Mouse (Mus musculus) spleen, postnatal 10 days (tissue): Measurements from ENCODE around the gene Snai1.
A peak's percentile ranks its signal among the peaks of the same experiment; 100 is the strongest.

ENCODE experiments used
- DNase-seq, 2 experiments: peaks; one replicate each; pipeline ENCODE4 v3.0.0; 2021 to 2022; ENCODE audit warnings: low spot score in 2 of 2

The Snai1 gene

DNA sequence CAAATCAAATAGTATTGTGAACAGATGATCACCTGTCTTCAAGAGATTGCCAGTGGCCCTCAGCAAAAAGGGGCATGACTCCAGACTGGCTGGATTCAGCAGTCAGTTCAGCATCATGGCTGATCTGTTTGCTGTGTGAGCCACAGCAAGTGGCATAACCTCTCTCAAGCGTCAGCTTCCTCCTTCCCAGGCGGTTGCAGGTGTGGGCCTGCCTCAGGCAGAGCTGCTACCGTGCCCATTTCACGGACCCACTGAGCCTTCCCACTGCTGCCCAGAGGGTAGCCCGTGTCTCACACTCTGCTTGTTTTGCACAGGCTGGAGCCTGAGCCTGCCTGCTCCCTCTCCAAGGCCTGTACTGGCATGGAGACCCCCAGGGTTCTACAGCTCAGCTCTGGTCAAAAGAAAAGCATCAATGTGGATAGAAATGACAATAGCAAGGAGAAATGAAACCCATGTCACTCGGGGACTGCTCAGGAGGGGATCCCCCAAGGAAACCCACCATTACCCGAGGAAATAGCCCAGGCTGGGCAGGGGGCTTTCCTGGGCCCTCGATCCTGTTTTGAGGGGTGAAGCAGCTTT, 13.4 kb downstream of the Snai1 start:
- DNase-seq: no peak

DNA sequence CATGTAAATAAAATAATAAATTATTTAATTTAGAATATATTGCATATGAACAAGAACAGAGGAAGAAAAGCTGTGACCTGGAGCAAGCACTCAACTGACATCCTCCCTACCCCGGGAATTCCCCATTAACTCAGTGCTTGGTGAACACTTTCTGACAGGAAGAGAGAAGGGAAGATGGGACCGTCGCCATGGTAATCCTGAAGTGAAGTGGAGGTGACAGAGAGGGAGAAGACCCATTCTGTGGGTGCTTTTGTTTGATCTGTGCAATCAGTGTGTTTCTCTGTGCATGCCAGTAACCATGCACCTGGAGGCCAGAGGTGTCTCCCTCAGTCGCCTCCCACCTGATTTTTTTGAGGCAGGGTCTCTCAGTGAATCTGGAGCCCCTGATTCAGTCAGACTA, 14.3 kb downstream of the Snai1 start:
- DNase-seq: no peak

DNA sequence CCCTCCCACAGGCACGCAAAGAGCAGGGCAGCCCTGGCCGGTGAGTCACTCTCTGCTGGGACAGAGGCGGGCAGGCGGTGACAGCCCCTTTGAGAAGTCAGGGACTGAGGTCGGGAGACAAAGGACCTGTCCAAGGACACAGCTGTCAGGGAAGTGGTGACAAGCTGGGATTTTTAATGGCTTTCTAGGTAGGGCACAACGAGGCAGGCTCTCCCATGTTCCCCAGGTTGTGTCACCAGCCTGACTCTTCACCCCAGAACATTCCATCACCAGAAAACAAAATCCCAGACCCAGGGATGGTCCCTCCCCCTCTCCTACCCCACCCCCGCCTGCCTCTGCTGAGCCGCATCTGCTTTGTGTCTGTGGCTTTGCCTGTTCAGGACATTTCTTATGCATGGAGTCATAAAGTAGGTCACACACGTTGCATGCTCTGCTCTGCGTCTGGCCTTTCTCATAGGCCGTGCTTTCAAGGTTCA, 15.0 kb downstream of the Snai1 start:
- no peak for DNase-seq

DNA sequence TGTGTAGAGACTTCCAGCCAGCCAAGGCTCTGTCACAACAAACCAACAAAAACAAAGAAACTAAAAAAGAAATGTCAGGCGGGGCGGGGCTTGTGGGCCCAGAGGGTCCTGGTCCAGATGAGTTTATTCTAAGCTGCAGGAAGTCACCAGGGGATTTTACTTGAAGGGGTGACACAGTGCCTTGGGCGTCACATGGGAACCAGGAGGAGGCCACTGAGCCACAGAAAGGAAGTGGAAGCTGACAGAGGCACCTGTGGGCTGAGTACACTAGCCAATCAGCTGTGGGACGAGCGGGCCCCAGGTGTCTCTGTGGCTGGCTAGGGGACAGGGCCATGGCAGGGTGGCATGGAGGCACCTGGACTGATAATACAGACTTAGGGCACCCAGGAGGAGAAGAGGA, 17.8 kb downstream of the Snai1 start:
- no peak for DNase-seq

DNA sequence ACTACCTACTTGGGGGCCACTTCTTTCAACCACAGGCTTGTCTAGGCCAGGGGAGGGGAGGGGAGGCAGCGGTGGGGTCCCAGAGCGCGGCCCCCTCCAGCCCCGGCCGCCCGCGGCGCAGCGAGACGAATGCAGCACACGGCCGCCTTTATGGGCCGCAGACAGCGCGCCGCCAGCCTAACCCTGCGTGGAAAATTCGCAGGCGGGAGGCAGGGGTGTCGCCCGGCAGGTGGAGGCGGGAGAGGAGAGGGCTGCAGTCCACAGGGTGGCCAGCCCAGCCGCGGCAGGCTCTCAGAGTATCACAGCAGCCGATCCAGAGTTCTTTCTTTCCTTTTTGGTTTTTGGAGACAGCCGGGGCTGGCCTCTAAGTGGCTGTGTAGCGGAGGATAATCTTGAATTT, 21.4 kb downstream of the Snai1 start:
- no peak for DNase-seq

DNA sequence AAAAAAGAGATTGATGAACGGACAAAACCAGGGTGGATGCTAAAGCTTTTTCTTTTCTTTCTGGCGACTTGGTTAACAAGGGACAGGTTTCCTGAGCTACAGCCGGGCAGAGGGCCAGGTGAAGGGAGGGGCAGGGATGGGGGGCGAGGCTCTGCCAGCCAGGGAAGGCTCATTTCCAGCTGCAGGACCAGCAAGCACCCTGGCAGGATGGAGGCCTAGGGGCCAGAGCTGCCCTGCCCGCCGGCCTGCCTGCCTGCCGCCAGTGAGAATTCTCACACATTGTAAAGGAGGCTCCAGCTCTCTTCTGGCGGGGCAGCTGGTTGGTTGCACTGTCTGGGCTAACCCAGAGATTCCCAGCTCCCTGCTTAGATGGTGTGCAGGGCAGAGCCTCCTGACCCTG, 24.1 kb downstream of the Snai1 start:
- DNase-seq: no peak

DNA sequence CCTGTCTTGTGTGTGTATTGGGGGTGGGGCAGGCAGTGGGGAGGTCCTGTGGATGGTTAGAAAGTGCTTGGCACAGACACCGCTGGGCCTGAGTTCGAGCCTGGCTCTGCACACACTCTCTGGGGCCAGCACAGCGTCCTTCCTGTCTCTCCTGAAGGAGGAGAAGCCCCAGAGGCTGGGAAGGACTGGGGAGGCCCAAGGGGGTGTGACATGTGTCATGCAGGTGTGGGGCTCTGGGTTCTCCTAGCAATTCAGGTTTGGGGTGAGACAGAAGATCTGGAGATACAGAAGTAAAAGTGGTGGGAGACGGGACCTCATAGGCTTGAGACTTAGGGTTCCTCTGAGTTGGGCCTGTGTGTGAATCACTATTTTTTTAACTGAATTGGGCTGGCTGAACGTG, 25.0 kb downstream of the Snai1 start:
- no peak for DNase-seq

DNA sequence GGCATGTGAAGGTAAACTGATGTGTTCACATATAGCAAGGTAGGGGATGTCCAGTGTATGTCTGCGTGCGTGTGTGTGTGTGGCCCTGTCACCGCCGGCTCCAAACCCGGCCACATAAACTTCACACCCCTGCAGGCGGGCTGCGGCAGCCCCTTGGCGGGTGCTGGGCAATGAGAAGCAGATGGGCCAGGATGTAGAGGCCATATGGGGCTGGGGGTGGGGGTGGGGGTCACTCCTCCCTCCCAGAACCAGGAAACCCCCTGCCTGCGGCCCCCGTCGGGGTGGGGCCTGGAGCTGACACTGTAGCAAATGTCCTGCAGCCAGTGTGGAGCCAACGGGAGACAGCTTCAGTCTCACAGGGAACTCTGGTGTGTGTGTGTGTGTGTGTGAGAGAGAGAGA, 25.7 kb downstream of the Snai1 start:
- DNase-seq: no peak

DNA sequence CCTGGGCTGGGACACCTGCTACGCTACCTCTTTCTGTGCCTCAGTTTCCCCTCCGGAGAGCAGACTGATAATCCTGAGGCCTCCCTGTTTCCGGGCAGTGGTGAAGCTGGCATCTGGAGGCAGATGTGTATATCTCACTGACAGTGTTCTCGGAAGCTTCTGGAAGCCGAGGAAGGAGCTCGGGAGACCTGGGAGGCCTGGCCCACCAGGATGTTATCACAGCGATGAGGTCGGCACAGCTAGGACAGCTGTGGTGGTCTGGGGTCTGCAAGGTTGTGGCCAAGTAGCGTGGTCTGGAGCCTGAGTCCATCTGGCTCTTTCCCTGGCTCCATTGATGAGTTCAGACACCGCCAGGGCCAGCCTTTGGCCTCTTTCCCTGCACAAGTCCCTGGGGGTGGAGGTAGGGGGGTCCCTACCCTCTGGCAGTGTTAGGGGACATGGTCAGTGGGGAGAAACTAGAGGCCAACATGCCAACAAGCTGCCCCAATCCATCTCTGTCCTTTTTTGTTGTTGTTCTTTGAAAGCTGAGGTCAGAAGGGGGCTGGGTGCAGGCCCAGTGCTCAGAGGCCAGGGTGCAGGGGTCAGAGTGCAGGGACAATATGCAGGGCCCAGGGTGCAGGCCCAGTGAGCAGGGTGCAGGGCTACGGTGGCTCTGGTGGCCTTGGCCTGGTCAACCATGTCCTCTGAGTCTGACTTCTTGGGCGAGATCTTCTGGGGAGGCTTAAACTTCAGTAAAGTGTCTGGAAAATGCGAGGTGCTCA, 26.7 kb downstream of the Snai1 start:
- no peak for DNase-seq

DNA sequence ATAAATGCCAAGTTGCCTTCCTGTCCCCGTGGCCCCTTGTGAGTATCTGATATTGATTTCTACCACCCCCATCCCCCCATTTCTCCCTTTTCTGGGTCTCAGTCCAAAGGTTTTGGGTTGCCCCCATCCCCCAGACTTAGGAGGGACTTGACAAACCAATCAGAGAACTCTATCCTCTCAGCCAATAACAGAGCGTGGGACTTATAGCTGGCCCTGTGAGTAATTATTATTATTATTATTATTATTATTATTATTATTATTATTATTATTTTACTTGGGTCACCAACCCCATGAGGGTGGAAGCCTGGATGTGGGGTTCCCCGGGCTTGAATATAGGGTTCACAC, 27.3 kb downstream of the Snai1 start:
- DNase-seq: no peak

DNA sequence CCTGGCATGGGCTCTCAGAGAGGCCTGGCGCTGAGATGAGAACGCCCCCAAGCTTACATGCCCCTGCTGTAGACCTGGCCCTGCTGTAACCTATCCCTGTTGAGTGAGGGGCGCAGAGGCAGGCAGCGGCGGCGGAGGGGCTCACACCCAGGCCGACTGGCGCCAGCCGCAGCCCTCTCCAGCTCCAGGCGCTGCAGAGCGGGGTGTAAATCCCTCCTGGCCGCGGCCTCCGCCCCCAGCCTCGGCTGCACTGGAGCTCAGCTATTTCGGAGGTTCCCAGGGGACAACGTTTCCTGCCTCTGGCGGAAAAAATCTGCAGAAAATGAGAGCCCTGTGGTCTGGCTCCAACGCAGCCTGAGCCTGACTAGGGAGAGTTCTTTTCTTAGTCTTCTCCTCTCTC, 27.7 kb downstream of the Snai1 start:
- DNase-seq: no peak

DNA sequence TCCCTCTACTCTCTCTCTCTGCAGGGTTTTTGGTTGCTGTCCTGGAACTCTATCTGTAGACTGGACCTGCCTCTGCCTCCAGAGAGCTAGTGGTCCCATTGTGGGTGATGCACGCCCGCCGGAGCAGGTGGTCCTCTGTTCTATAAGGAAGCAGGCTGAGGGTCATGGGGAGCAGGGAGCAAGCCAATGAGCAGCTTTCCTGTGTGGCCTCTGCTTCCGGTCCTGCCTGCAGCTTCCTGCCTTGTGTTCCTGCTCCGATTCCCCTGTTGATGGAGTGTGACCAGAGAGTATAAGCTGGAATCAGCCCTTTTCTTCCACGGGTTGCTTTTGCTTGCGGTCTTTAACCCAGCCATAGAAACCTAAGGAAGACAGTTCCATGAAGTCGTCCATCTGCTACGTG, 30.1 kb downstream of the Snai1 start:
- no peak for DNase-seq

DNA sequence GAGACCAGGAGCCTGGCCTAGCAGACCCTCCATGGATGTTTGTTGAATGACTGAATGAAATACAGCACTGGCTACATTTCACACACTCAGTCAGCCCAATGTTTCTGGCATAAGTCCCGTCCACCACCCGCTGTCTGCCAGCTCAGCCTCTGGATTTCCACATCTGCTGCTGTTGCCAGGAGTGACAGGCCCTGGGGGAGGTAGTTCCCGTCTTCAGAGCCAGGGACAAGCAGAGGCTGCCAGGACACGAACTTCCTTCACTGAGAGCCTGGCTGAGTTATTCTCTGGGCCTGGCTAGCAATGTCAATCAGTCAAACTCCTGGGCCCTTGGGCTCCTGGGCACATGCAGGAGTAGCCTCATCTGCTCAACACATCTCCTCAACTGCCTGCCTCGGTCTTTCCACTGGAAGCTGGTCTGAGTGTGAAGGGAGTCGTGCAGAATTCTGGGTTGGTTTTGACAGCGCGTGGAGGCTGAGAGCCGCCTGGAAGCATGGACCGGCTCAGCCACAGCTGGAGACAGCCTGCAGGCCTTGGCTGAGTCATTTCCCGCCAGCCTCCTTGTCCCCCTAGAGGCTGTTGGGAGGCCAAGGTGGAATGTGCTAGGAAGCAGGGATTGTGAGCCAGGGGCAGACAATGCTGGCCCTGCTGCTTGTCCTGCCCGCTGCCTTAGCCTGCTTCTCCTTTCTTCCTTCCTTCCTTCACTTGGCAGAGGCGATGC, 32.1 kb downstream of the Snai1 start:
- DNase-seq: no peak

DNA sequence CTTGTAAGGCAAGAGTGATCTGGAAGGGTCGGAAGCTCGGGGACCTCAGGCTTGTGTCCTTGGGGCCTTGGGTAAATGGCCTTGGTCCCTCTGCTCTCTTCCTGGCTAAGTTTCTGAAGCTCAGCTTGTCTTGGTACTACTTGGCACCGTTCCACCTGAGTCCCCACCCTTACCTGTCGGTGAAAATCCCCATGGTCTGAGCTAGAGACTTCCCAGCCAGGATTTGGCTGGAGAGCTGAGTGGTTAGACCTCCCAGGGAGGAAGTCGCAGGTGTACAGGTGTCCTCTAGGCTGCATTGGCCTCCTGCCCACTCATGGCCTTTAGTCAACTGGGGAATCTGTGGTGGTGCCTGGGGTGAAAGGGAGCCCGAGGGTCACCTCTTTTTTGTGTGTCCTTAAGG, 32.8 kb downstream of the Snai1 start:
- no peak for DNase-seq

DNA sequence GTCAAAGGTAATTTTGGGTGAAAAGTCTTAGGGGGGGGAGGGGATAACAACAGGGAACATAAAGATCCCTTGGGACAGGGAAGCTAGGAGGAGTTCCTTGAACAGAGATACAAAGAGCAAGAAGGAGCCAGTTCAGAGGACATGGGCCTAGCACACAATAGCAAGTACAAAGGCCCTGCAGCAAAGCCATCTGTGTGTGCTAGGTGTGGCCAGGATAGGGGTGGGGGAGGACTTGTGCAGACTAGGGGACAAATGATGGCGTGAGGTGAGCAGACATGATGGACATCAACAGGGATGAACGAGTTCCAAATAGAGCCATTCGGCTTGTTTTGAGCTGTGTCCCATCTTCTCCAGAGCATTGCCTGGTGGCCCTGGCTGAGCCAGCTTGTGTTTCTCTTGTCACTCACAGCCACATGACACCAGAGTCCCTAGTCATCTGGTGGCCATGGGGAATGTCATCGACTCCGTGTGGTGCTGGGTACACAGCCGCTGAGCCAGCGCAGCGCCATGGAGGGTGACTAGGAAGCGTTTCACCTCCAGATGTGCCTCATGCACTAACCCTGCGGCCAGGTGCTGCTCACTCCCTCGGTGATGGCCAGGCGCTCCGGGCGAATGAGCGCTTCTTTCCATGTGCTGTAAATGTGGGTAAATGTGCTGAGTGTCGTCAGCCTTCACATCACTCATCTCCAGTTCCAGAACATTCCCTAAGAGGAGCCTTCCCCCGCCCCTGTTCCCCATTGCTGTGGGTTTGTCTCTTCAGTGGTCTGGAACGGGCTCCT, 33.6 kb downstream of the Snai1 start:
- DNase-seq: no peak

DNA sequence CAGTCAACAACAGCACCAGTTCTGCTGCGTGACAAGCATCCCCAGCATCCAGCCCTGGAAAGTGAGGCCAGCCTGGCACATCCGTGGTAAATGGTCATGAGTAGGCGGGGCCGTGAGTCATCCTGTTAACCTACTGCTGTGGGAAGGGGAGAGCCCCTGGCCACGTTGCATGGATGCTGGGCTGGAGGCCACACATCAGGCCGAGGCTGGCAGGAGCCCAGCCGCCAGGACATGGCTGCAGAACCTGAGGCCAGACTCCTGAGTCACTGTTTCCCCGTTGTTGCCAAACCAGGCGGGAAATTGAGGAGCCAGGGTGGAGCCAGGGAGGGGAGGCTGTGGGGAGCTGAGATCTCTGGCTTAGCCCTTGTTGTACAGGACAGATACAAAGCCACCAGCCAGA, 36.8 kb downstream of the Snai1 start:
- no peak for DNase-seq

DNA sequence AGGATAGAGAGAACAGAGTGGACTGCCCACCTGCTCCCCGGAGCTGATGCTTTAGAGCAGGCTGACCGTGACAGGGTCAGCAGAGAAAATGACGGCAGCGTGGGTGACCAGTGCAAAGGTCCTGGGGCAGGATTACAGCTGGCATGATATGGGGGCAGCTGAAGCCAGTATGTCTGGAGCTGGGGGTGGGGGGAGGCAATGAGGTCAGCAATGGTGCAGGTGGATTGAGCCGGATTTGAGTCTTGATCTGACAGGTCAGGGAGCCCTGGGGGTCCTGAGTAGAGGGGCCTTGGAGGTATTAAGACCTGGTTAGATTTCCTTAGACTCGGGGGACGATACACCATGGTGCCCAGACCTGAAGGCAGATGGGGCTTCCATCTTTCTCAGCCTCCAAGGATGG, 37.6 kb downstream of the Snai1 start:
- no peak for DNase-seq

DNA sequence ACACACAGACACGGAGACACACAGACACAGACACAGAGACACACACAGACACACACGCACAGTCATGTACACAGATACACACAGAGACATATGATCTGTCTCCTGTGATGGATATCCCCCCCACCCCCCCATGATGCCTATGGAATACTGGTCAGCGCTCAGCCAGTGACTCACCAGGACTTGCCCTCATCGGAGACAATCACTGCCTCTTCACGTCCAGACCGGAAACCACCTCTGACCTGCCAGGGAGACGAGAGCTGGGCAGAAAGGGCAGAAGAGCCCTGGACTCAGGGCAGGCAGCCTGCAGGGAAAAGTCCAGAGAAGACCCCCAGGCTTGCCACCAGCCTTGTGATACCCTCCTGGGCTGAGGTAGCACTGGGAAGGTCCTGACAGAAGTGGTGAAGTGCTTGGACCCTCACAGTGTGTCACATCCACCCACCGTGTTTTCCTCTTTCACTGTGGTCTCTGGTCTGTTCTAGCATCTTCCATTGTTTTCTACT, 38.2 kb downstream of the Snai1 start:
- DNase-seq: no peak

DNA sequence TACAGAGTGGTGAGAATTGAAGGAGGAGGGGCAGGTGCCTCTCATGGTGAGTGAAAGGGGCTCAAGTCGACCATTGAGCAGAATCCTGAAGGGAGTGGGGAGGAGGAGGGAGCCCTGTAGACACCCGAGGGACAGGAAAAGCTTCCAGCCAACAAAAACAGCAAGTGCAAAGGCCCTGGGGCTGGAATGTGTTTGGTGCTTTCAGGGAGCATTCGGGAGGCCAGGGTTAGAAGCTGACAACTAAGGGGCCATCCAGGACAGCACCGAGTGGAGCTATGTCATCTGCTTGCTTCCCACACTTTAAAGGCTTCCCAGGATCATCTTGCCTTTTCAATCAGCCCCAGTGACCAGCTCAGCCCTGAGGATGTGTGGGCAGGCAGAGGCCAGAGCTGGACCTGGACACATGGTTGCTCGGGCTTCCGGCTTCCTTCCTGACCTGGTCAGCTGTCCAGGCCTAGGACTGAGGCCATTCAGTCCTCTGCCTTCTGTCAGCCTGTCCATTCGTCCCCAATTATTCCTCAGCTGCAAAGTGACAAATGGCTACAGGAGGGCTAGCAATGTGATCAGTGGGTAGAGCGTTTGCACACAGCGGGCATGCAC, 39.3 kb downstream of the Snai1 start:
- DNase-seq: no peak

DNA sequence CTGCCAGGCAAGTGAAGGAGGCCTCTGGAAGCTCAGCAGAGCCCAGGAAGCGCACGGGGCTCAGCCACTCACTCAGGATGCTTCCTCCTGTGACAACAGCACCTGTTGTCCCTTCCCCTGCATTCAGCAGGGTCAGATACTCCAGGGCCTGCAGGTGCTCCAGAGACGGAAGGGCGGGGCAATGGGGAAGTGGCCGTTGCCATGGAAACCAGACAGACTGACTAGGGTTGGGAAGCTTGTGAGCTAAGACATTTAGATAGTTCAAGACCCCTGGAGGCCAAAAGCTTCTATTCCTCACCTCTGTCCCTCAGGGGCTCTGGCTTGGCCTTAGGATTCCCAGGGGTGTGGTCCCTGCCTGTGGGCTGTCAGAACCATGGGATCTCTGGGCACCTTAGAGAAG, 40.5 kb downstream of the Snai1 start:
- peak in 1 of 2 experiments; percentile 66 for DNase-seq

DNA sequence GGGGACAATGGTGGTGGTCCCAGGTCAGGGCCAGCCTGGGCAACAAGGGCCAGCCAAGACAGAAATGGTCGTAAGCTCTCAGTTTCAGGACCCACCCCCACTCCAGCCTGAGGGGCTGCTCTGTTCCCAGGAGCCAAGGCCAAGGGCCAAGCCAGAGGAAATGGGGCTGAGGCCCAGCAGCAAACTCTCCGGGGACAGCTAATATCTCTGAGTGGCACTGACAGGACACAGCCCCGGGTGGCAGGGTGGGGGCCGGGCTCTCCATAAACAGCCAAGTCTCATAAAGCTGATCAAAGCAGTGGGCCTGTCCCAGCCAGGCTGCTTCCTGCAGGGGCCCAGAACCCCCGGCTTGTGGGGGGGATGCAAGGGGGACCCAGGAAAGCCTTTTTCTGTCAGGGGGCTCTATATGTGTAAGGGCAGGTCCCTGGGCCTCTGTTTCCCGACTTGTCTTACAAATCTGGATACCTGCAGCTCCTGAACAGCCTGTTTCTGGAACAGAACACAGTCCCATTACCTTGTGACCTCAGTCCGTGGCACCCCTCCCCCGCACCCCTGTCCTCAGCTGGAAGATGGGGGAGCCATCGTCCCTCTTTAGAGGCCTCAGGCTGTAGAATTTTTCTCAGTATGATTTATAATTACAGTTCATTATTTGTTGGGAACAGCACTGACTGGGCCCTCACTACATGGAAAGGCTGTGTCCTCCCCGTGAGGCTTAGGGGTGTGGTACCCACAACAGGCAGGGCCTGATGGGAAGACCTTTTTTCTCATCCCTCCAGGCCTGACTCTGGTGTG, 45.4 kb downstream of the Snai1 start:
- DNase-seq: no peak
